In the genomic region with DNA sequence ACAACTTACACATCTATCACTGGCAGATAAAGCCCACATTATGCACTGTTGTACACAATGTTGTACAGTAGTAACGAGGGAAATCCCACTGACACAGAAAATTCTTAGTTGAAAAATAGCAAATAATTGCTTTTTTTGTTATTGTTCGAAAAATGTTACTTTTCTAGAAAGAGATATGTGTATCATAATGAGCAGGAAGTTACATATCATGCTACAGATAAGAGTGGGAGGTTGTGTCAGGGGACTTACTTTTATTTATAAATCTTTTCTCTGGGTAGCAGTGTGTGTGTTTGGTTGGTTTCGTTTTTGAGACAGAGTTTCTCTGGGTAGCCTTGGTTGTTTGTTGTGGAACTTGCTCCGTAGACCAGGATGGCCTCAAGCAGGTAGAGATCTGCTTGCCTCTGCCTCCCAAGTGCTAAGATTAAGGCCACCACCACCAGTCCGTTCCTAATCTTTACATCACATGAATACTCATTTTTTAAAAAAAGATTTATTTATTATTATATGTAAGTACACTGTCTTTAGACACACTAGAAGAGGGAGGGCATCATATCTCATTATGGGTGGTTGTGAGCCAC, we compare ENCODE assay signal across 8 mouse cellular contexts. TPM values are rescaled to one million over a fixed set of nuclear protein-coding genes. Genes with fewer than 3 reads are reported as not detected.
DNase-seq lines count a peak whose midpoint lies in the region; ATAC-seq and TF ChIP-seq lines count a peak whose summit lies in the region.
"Had no signal": no experiment of that assay in that cellular context is flagged by ENCODE, and none has a peak within 500 bp of the region (broad histone marks: within the 10 kb centered on the region; RNA-seq: fewer than 3 reads in every experiment).

No protein-coding gene starts in this region.

- TF ChIP-seq EP300 in stomach, postnatal 0 days (optimal IDR thresholded peaks at IDR 0.05): no peak

- no peak for TF ChIP-seq POLR2A in spleen, adult 2 months (IDR thresholded peaks at IDR 0.05; ENCODE audit: low read depth, low read length)

- ATAC-seq in embryonic facial prominence, embryonic 15.5 days (ENCODE audit: insufficient number of reproducible peaks, low FRiP score, low TSS enrichment, low read depth): no peak
- no peak for ATAC-seq in limb, embryonic 15.5 days (ENCODE audit: insufficient number of reproducible peaks, low FRiP score, low TSS enrichment, low read depth)
- no peak for ATAC-seq in stomach, postnatal 0 days (ENCODE audit: low FRiP score, low TSS enrichment)

- DNase-seq in spleen, adult 2 months (ENCODE audit: low read depth in 1 of 2, low spot score in 2 of 2): no peak
- no peak for DNase-seq in spleen, adult 18-20 months
- no peak for DNase-seq in stomach, postnatal 0 days (ENCODE audit: low spot score)
- no peak for DNase-seq in thymus, postnatal 4 days
- DNase-seq in cerebellum, adult 8-10 months: no peak
- DNase-seq: retina, postnatal 1 day had no signal

- H3K9me3 ChIP-seq in embryonic facial prominence, embryonic 15.5 days (replicated peaks): no peaks in the 10 kb centered on the region
- H3K9me3 ChIP-seq in limb, embryonic 15.5 days: no peaks in the 10 kb centered on the region
- no peaks in the 10 kb centered on the region for H3K9me3 ChIP-seq in stomach, postnatal 0 days (ENCODE audit: control insufficient read depth, low read length)

- peaks cover 14% of the 10 kb centered on the region for H3K36me3 ChIP-seq in spleen, adult 2 months (ENCODE audit: control insufficient read depth, insufficient read depth, low read length)
- H3K36me3 ChIP-seq in embryonic facial prominence, embryonic 15.5 days: peaks cover 22% of the 10 kb centered on the region
- H3K36me3 ChIP-seq in limb, embryonic 15.5 days: peaks cover 23% of the 10 kb centered on the region
- peaks cover 12% of the 10 kb centered on the region for H3K36me3 ChIP-seq in stomach, postnatal 0 days (ENCODE audit: control insufficient read depth, insufficient read depth, low read length)

- H3K4me3 ChIP-seq in spleen, adult 2 months (ENCODE audit: extremely low read depth, insufficient read depth, insufficient read length): peak overlapping the region; percentile 58; the same call in 1 of the 2 replicates
- H3K4me3 ChIP-seq in embryonic facial prominence, embryonic 15.5 days (replicated peaks): peak overlapping the region; percentile 84
- H3K4me3 ChIP-seq in limb, embryonic 15.5 days: peak overlapping the region; percentile 86
- H3K4me3 ChIP-seq in stomach, postnatal 0 days (ENCODE audit: low read depth, low read length): peak overlapping the region; percentile 79; the same call in 1 of the 2 replicates

- peaks cover 7% of the 10 kb centered on the region; the same call in 1 of the 2 replicates for H3K4me1 ChIP-seq in spleen, adult 2 months (ENCODE audit: control insufficient read depth, insufficient read depth, insufficient read length)
- H3K4me1 ChIP-seq in embryonic facial prominence, embryonic 15.5 days: peaks cover 14% of the 10 kb centered on the region
- peaks cover 15% of the 10 kb centered on the region for H3K4me1 ChIP-seq in limb, embryonic 15.5 days
- peaks cover 3% of the 10 kb centered on the region; the same call in 1 of the 2 replicates for H3K4me1 ChIP-seq in stomach, postnatal 0 days (replicated peaks; ENCODE audit: control insufficient read depth, insufficient read depth)

- peak overlapping the region; percentile 82; the same call in 1 of the 2 replicates for H3K27ac ChIP-seq in spleen, adult 2 months (ENCODE audit: insufficient read depth, low read length)
- H3K27ac ChIP-seq in embryonic facial prominence, embryonic 15.5 days (replicated peaks): no peak overlapping the region
- no peak overlapping the region for H3K27ac ChIP-seq in limb, embryonic 15.5 days
- H3K27ac ChIP-seq in stomach, postnatal 0 days (replicated peaks): no peak overlapping the region

- peak overlapping the region; percentile 88 for H3K4me2 ChIP-seq in embryonic facial prominence, embryonic 15.5 days (replicated peaks)
- peak overlapping the region; percentile 53 for H3K4me2 ChIP-seq in limb, embryonic 15.5 days
- peak overlapping the region; percentile 56 for H3K4me2 ChIP-seq in stomach, postnatal 0 days (replicated peaks; ENCODE audit: low read depth)

- TF ChIP-seq CTCF in spleen, adult 2 months (IDR thresholded peaks at IDR 0.05; ENCODE audit: extremely low read depth, insufficient read depth, insufficient read length, insufficient replicate concordance): no peak
- no peak for TF ChIP-seq CTCF in stomach, postnatal 0 days (IDR thresholded peaks at IDR 0.05; ENCODE audit: low read depth)

- H3K27me3 ChIP-seq in spleen, adult 2 months (ENCODE audit: control insufficient read depth, insufficient read depth, low read length): no peaks in the 10 kb centered on the region
- H3K27me3 ChIP-seq in embryonic facial prominence, embryonic 15.5 days: no peaks in the 10 kb centered on the region
- H3K27me3 ChIP-seq in limb, embryonic 15.5 days: no peaks in the 10 kb centered on the region
- no peaks in the 10 kb centered on the region for H3K27me3 ChIP-seq in stomach, postnatal 0 days (ENCODE audit: control insufficient read depth, insufficient read depth, low read length)

- 56% methylated on average over 5 of the region's 5 CpGs for WGBS in spleen, adult 2 months
- 87% methylated on average over 5 of the region's 5 CpGs for WGBS in embryonic facial prominence, embryonic 15.5 days
- WGBS in limb, embryonic 15.5 days: 88% methylated on average over 5 of the region's 5 CpGs
- whole genome bisulfite sequencing in stomach, postnatal 0 days: 81% methylated on average over 5 of the region's 5 CpGs

- H3K9ac ChIP-seq in embryonic facial prominence, embryonic 15.5 days: peak overlapping the region; percentile 57; the same call in 1 of the 2 replicates
- H3K9ac ChIP-seq in limb, embryonic 15.5 days: 0 out of 2 replicates have a peak overlapping the region, but pooled peaks have one; percentile 83
- H3K9ac ChIP-seq in stomach, postnatal 0 days (ENCODE audit: low read length): no peak overlapping the region

RNA-seq across cellular contexts. Expression of a gene that starts 1.0 kb away (rescaled TPM):
- polyA plus RNA-seq in spleen, adult 2 months (2012; rRNA removed): 39.8 and 44.3 TPM in 2 replicates
- polyA plus RNA-seq in embryonic facial prominence, embryonic 15.5 days (2015; fragmentation: Nextera tagmentation; extraction: Ambion mirVana): 31.0 and 31.1 TPM in 2 replicates
- 27.5 and 32.5 TPM in 2 replicates for polyA plus RNA-seq in limb, embryonic 15.5 days (2015; fragmentation: Nextera tagmentation; extraction: Ambion mirVana)
- 18.0 and 18.5 TPM in 2 replicates for polyA plus RNA-seq in stomach, postnatal 0 days (2015; fragmentation: Nextera tagmentation; extraction: Ambion mirVana)

RNA-seq across cellular contexts. Expression of a gene that starts 16.8 kb away (rescaled TPM):
- polyA plus RNA-seq in spleen, adult 2 months (2012; rRNA removed): 23.7 and 25.6 TPM in 2 replicates
- polyA plus RNA-seq in embryonic facial prominence, embryonic 15.5 days (2015; fragmentation: Nextera tagmentation; extraction: Ambion mirVana): 25.0 and 30.3 TPM in 2 replicates
- polyA plus RNA-seq in limb, embryonic 15.5 days (2015; fragmentation: Nextera tagmentation; extraction: Ambion mirVana): 29.6 and 30.7 TPM in 2 replicates
- 15.8 and 18.2 TPM in 2 replicates for polyA plus RNA-seq in stomach, postnatal 0 days (2015; fragmentation: Nextera tagmentation; extraction: Ambion mirVana)

RNA-seq across cellular contexts. Expression of a gene that starts 18.4 kb away (rescaled TPM):
- polyA plus RNA-seq in spleen, adult 2 months (2012; rRNA removed): 24.5 and 25.4 TPM in 2 replicates
- 17.3 and 19.8 TPM in 2 replicates for polyA plus RNA-seq in embryonic facial prominence, embryonic 15.5 days (2015; fragmentation: Nextera tagmentation; extraction: Ambion mirVana)
- polyA plus RNA-seq in limb, embryonic 15.5 days (2015; fragmentation: Nextera tagmentation; extraction: Ambion mirVana): 16.2 and 18.3 TPM in 2 replicates
- polyA plus RNA-seq in stomach, postnatal 0 days (2015; fragmentation: Nextera tagmentation; extraction: Ambion mirVana): 18.1 and 18.4 TPM in 2 replicates

RNA-seq across cellular contexts. Expression of a gene that starts 28.7 kb away (rescaled TPM):
- polyA plus RNA-seq in spleen, adult 2 months (2012; rRNA removed): 137 and 144 TPM in 2 replicates
- polyA plus RNA-seq in embryonic facial prominence, embryonic 15.5 days (2015; fragmentation: Nextera tagmentation; extraction: Ambion mirVana): 1,806 and 1,877 TPM in 2 replicates
- 1,592 and 1,878 TPM in 2 replicates for polyA plus RNA-seq in limb, embryonic 15.5 days (2015; fragmentation: Nextera tagmentation; extraction: Ambion mirVana)
- 2,137 and 2,228 TPM in 2 replicates for polyA plus RNA-seq in stomach, postnatal 0 days (2015; fragmentation: Nextera tagmentation; extraction: Ambion mirVana)

RNA-seq across cellular contexts. Expression of a gene that starts 29.2 kb away (rescaled TPM):
- 22.9 and 29.7 TPM in 2 replicates for polyA plus RNA-seq in spleen, adult 2 months (2012; rRNA removed)
- 137 and 138 TPM in 2 replicates for polyA plus RNA-seq in embryonic facial prominence, embryonic 15.5 days (2015; fragmentation: Nextera tagmentation; extraction: Ambion mirVana)
- 132 and 140 TPM in 2 replicates for polyA plus RNA-seq in limb, embryonic 15.5 days (2015; fragmentation: Nextera tagmentation; extraction: Ambion mirVana)
- 95.9 and 97.6 TPM in 2 replicates for polyA plus RNA-seq in stomach, postnatal 0 days (2015; fragmentation: Nextera tagmentation; extraction: Ambion mirVana)
